Mouse (Mus musculus) embryonic fibroblast, embryonic 13.5 days (primary cell): ENCODE data around the gene Myod1.

Experiments used
- CTCF ChIP-seq: IDR thresholded peaks from 2 replicates; pipeline ENCODE4 v1.5.1; 2011; ENCODE audit warnings: mild to moderate bottlenecking, control low read depth, low read length, moderate library complexity, borderline replicate concordance; ENCODE audit not compliant: insufficient read depth
- POLR2A ChIP-seq: IDR thresholded peaks from 2 replicates; pipeline ENCODE4 v1.6.1; 2011; ENCODE audit warnings: low read depth, mild to moderate bottlenecking, control low read depth, low read length, moderate library complexity

DNA sequence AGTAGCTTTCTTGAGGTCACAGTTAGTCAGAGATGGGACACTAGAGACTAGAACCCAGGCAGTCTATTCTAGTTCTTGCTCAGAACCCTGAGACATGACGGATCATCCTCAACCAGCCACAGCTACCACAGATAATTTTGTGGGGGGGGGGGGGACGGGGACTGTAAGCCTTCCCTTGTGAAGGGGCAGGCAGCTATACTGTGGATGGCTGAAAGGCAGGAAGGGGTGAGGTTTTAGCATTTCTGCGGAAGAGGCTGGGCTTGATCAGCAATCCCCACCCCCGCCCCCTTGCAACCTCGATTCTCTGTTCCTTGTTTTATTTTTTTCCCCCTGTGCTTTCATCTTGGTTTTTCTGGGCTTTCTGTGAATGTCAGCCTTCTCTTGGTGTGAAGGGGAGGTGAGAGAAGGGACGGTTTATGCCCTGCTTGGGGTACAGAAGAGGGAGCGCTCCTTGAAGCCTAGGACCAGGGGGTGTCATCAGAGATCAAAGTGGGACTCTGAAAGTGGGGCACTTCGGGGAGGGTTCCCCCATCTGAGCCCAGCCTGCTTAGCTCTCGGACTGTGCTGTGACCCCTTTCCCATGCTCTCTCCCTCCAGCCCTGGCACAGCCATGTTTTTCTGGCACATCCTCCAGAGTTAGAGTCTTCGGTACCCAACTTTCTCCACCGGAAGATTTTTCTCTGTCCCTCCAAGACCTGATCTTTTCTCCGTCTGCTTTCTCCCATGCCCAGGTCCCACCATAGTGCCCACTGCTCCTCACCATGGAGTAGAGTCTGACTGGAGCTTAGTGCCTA lies 17.6 kb downstream of the Myod1 start:
- TF ChIP-seq POLR2A: no peak
- TF ChIP-seq CTCF: no peak
